Mouse (Mus musculus) heart, embryonic 13.5 days (tissue): Measurements from ENCODE around the gene Col26a1. TPM values are rescaled to one million over a fixed set of nuclear protein-coding genes. Genes with fewer than 3 reads are reported as not detected.

Experiments
- ATAC-seq: fragments of 200-750 bp; cut with Nextera tagmentation; 2 replicates; pipeline ENCODE4 v1.8.0; 2017; ENCODE audit warnings: moderate TSS enrichment; ENCODE audit not compliant: insufficient number of reproducible peaks, low FRiP score, low TSS enrichment; ENCODE audit errors: extremely low read depth
- H3K27ac ChIP-seq: fragments of 300-500 bp; sonication (generic); replicated peaks from 2 replicates; pipeline ENCODE4 v1.5.1; 2015; ENCODE audit warnings: moderate library complexity, mild to moderate bottlenecking, inconsistent platforms
- H3K27me3 ChIP-seq: fragments of 300-500 bp; sonication (generic); replicated peaks from 2 replicates; pipeline ENCODE4 v1.6.1; 2015; ENCODE audit warnings: mild to moderate bottlenecking, inconsistent platforms
- H3K36me3 ChIP-seq: fragments of 300-500 bp; sonication (generic); 2 replicates; pipeline ENCODE4 v1.6.1; 2015; ENCODE audit warnings: mild to moderate bottlenecking, inconsistent platforms
- H3K4me1 ChIP-seq: fragments of 300-500 bp; sonication (generic); 2 replicates; pipeline ENCODE4 v1.6.1; 2015; ENCODE audit warnings: inconsistent platforms
- H3K4me2 ChIP-seq: fragments of 300-500 bp; sonication (generic); 2 replicates; pipeline ENCODE4 v1.6.1; 2015; ENCODE audit warnings: inconsistent platforms, mild to moderate bottlenecking, moderate library complexity
- H3K4me3 ChIP-seq: fragments of 300-500 bp; sonication (generic); 2 replicates; pipeline ENCODE4 v1.5.1; 2015; ENCODE audit warnings: moderate library complexity, mild to moderate bottlenecking, inconsistent platforms
- H3K9ac ChIP-seq: fragments of 300-500 bp; sonication (generic); 2 replicates; pipeline ENCODE4 v1.6.1; 2015; ENCODE audit warnings: inconsistent platforms, mild to moderate bottlenecking, moderate library complexity
- H3K9me3 ChIP-seq: fragments of 300-500 bp; sonication (generic); 2 replicates; pipeline ENCODE4 v1.6.1; 2016; ENCODE audit warnings: inconsistent platforms
- WGBS: fragments of 180-500 bp; shearing (Covaris S2); methylation state at CpG from one replicate; pipeline ENCODE4 v1.1.7; 2015; ENCODE audit warnings: mixed read lengths; 5-methylcytosine and 5-hydroxymethylcytosine counted together
- polyA plus RNA-seq: library from polyadenylated mRNA; unstranded; fragments of >200 nt; fragmentation: Nextera tagmentation; extraction: Ambion mirVana; gene quantifications from 2 replicates; pipeline ENCODE4 v1.2.1, GENCODE M21; 2015

Gene Col26a1
- polyA plus RNA-seq, 1 experiment from 2014 or later = 21.8 TPM

- Histone ChIP-seq H3K9me3 (no peaks in the 10 kb centered on the region), H3K27me3 (no peaks in the 10 kb centered on the region), H3K36me3 (peaks cover 22% of the 10 kb centered on the region), H3K4me3 (peak within 1 kb of the TSS; percentile 64), H3K4me1 (peaks cover 15% of the 10 kb centered on the region), H3K4me2 (peak within 1 kb of the TSS; percentile 75), H3K27ac (no peak within 1 kb of the TSS), H3K9ac (peak within 1 kb of the TSS; percentile 78)
- peak; percentile 49; the same call in 1 of the 2 replicates for ATAC-seq
- WGBS = 9% methylated on average over 32 of the region's 32 CpGs
These were observed 25.2 kb upstream of the Col26a1 start, which contains the start of gene Ift22 for GRCm38 (mm10) chr5:136907991-136908857. Ift22 (plus strand) TSS chr5:136908150.

GRCm38 (mm10) chr5:136907587-136907986 lies 24.6 kb upstream of the Col26a1 start:
- H3K9ac ChIP-seq = peak overlapping the region; percentile 78
- 37% methylated on average over 9 of the region's 9 CpGs for WGBS
- no peaks in the 10 kb centered on the region for H3K9me3 ChIP-seq
- H3K4me3 ChIP-seq = peak overlapping the region; percentile 64
- peak overlapping the region; percentile 75 for H3K4me2 ChIP-seq
- ATAC-seq = no peak
- H3K27ac ChIP-seq = no peak overlapping the region
- H3K27me3 ChIP-seq = no peaks in the 10 kb centered on the region
- peaks cover 16% of the 10 kb centered on the region for H3K36me3 ChIP-seq
- H3K4me1 ChIP-seq = peaks cover 15% of the 10 kb centered on the region

- Histone ChIP-seq H3K27ac (no peak overlapping the region), H3K4me2 (no peak overlapping the region), H3K9ac (no peak overlapping the region), H3K27me3 (no peaks in the 10 kb centered on the region), H3K9me3 (no peaks in the 10 kb centered on the region), H3K4me3 (no peak overlapping the region), H3K4me1 (peaks cover 19% of the 10 kb centered on the region), H3K36me3 (no peaks in the 10 kb centered on the region)
- ATAC-seq = no peak
- WGBS = 41% methylated on average over 7 of the region's 7 CpGs
These were observed 22.6 kb upstream of the Col26a1 start for GRCm38 (mm10) chr5:136905630-136906029.

DNA sequence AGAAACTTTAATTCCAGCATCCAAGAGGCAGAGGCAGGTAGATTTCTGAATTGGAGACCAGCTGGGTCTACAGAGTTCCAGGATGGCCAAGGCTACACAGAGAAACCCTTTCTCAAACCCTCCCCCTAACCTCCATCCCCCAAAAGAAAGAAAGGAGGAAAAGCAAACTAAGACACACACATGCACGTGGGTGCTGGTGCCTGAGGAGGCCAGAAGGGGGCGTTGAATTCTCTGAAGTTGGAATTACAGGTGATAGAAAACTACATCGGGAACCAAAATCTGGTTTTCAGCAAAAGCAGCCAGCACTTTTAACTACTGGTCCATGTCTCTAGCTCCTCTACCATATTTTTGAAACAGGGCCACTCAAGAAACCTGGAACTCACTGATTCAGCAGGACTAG lies 21.6 kb upstream of the Col26a1 start:
- no peak overlapping the region for H3K9ac ChIP-seq
- peaks cover 28% of the 10 kb centered on the region for H3K4me1 ChIP-seq
- no peaks in the 10 kb centered on the region for H3K9me3 ChIP-seq
- H3K27ac ChIP-seq = no peak overlapping the region
- no peak overlapping the region for H3K4me3 ChIP-seq
- H3K36me3 ChIP-seq = no peaks in the 10 kb centered on the region
- 57% methylated on average over 3 of the region's 3 CpGs for WGBS
- H3K27me3 ChIP-seq = no peaks in the 10 kb centered on the region
- no peak for ATAC-seq
- no peak overlapping the region for H3K4me2 ChIP-seq

GRCm38 (mm10) chr5:136895529-136895963 lies 12.5 kb upstream of the Col26a1 start:
- Histone ChIP-seq H3K4me2 (no peak overlapping the region), H3K9ac (no peak overlapping the region), H3K36me3 (no peaks in the 10 kb centered on the region), H3K4me1 (peaks cover 10% of the 10 kb centered on the region), H3K27me3 (peaks cover 4% of the 10 kb centered on the region; the same call in 1 of the 2 replicates), H3K9me3 (no peaks in the 10 kb centered on the region), H3K27ac (no peak overlapping the region), H3K4me3 (no peak overlapping the region)
- 49% methylated on average over 10 of the region's 10 CpGs for WGBS
- no peak for ATAC-seq

DNA sequence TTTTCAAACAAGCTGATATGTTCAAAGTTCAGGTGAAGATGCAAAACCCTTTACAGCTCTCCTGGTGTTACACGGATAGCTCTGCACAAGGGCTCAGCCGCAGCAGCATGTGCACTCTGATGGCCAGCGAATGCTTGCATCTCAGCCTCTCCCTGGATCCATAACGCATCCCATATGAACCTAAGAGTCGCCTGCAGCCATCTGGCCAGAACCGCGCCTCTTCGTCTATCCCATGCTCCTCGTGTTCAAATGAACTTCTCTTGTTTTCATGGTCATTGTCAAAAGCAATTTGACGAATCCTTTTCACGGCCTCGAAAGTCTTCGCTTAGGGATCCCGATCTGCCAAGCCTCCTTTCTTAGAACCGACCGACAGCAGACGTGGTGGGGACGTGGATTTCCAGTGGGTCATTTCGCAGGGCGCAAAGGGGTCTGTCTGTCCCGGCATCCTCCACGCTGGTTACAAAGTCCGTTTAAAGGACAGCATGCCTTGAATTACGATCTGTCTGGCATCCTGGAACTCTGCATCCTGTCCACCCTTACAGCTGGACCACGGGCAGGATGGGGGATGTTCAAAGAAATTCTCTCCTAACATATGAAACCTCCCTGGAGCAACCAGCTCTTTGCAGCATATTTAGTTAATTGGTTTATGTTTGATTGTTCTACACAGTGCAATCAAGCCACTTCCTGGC lies 12.0 kb upstream of the Col26a1 start:
- 59% methylated on average over 25 of the region's 25 CpGs for WGBS
- H3K27me3 ChIP-seq = peaks cover 4% of the 10 kb centered on the region; the same call in 1 of the 2 replicates
- H3K27ac ChIP-seq = no peak overlapping the region

GRCm38 (mm10) chr5:136888539-136889355 lies 5.7 kb upstream of the Col26a1 start:
- Histone ChIP-seq H3K9ac (peak overlapping the region; percentile 6; the same call in 1 of the 2 replicates), H3K36me3 (no peaks in the 10 kb centered on the region), H3K4me3 (peak overlapping the region; percentile 27), H3K9me3 (no peaks in the 10 kb centered on the region), H3K27ac (peak overlapping the region; percentile 54), H3K4me1 (peaks cover 20% of the 10 kb centered on the region), H3K4me2 (peak overlapping the region; percentile 56), H3K27me3 (peaks cover 17% of the 10 kb centered on the region)
- WGBS = 41% methylated on average over 19 of the region's 19 CpGs
- no peak for ATAC-seq

More for the DNA sequence above, 12.0 kb upstream of the Col26a1 start:
- no peak overlapping the region for H3K4me3 ChIP-seq
- no peaks in the 10 kb centered on the region for H3K36me3 ChIP-seq
- H3K9ac ChIP-seq = no peak overlapping the region
- ATAC-seq = no peak
- H3K4me1 ChIP-seq = peaks cover 5% of the 10 kb centered on the region
- H3K9me3 ChIP-seq = no peaks in the 10 kb centered on the region
- no peak overlapping the region for H3K4me2 ChIP-seq

- H3K27ac ChIP-seq = no peak overlapping the region
- peaks cover 35% of the 10 kb centered on the region for H3K27me3 ChIP-seq
- H3K4me2 ChIP-seq = no peak overlapping the region
- no peaks in the 10 kb centered on the region for H3K36me3 ChIP-seq
- H3K4me3 ChIP-seq = no peak overlapping the region
- ATAC-seq = no peak
- H3K4me1 ChIP-seq = peaks cover 34% of the 10 kb centered on the region
- WGBS = 34% methylated on average over 7 of the region's 7 CpGs
- 0 out of 2 replicates have a peak overlapping the region, but pooled peaks have one; percentile 8 for H3K9ac ChIP-seq
- no peaks in the 10 kb centered on the region for H3K9me3 ChIP-seq
These were observed 3.9 kb upstream of the Col26a1 start for GRCm38 (mm10) chr5:136886957-136887356.

DNA sequence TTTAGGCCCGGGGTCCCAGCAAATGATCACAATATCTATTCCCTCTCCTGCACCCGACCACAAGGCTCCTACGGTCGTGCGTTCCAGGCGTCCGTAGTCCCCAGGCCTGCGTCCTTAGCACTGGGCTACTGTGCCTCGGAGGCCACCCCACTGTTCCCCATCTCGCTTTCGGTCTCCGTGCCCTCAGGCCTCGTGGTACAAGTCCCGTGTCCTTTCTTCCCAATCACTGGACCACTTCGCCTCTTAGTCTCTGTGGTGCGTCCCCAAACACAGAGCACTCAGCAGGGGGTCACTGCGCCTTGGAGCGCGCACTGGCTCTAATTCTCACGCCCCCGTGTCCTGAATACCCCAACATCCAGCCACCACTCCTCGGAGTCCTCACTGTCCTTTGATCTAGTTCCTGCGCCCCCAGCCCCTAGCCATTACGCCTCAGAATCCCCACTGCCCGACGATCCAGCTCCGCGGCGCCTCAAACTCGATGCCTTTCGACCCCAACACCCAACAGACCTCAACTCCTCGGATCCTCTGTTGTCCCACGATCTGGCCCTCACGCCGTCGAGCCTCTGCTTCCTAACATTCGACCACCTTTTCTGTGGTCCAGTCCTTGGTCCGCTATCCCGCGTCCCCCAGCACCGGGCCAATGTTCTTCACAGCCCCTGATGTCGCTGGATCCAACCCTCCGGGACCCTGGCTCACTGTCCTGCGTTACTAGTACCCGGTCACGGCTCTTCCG lies 788 bp downstream of the Col26a1 start:
- 0 out of 2 replicates have a peak, but pooled peaks have one; percentile 16 for ATAC-seq
- Histone ChIP-seq H3K27ac (peak overlapping the region; percentile 42), H3K27me3 (peaks cover 53% of the 10 kb centered on the region), H3K9me3 (no peaks in the 10 kb centered on the region), H3K4me3 (peak overlapping the region; percentile 64), H3K4me1 (peaks cover 26% of the 10 kb centered on the region), H3K4me2 (peak overlapping the region; percentile 83), H3K9ac (peak overlapping the region; percentile 83), H3K36me3 (no peaks in the 10 kb centered on the region)
- under 1% methylated on average over 47 of the region's 47 CpGs for WGBS

GRCm38 (mm10) chr5:136881380-136882009 lies 1.5 kb downstream of the Col26a1 start:
- 4% methylated on average over 39 of the region's 39 CpGs for WGBS
- Histone ChIP-seq H3K4me1 (peaks cover 19% of the 10 kb centered on the region), H3K27ac (no peak overlapping the region), H3K9me3 (no peaks in the 10 kb centered on the region), H3K27me3 (peaks cover 53% of the 10 kb centered on the region), H3K4me3 (peak overlapping the region; percentile 64), H3K9ac (peak overlapping the region; percentile 83), H3K4me2 (peak overlapping the region; percentile 83), H3K36me3 (no peaks in the 10 kb centered on the region)
- ATAC-seq = no peak
